Mouse (Mus musculus) hindbrain, embryonic 15.5 days (tissue): ENCODE measurements around the gene Atn1. TPM values are rescaled to one million over a fixed set of nuclear protein-coding genes. Genes with fewer than 3 reads are reported as not detected.

Experiments
- ATAC-seq: fragments of 200-750 bp; cut with Nextera tagmentation; 2 replicates; pipeline ENCODE4 v1.8.0; 2017; ENCODE audit warnings: low read depth, moderate number of reproducible peaks, moderate TSS enrichment; ENCODE audit not compliant: low FRiP score
- H3K27ac ChIP-seq: fragments of 300-500 bp; sonication (generic); replicated peaks from 2 replicates; pipeline ENCODE4 v1.5.1; 2015; ENCODE audit warnings: mild to moderate bottlenecking, inconsistent platforms
- H3K27me3 ChIP-seq: fragments of 300-500 bp; sonication (generic); 2 replicates; pipeline ENCODE4 v1.6.1; 2015; ENCODE audit warnings: control low read depth, inconsistent platforms
- H3K36me3 ChIP-seq: fragments of 300-500 bp; sonication (generic); 2 replicates; pipeline ENCODE4 v1.6.1; 2015; ENCODE audit warnings: control low read depth, inconsistent platforms
- H3K4me1 ChIP-seq: fragments of 300-500 bp; sonication (generic); replicated peaks from 2 replicates; pipeline ENCODE4 v1.6.1; 2015; ENCODE audit warnings: control low read depth, inconsistent platforms
- H3K4me2 ChIP-seq: fragments of 300-500 bp; sonication (generic); 2 replicates; pipeline ENCODE4 v1.6.1; 2015; ENCODE audit warnings: moderate library complexity, mild to moderate bottlenecking, inconsistent platforms
- H3K4me3 ChIP-seq: fragments of 300-500 bp; sonication (generic); 2 replicates; pipeline ENCODE4 v1.5.1; 2015; ENCODE audit warnings: mild to moderate bottlenecking, inconsistent platforms
- H3K9ac ChIP-seq: fragments of 300-500 bp; sonication (generic); 2 replicates; pipeline ENCODE4 v1.6.1; 2015; ENCODE audit warnings: inconsistent platforms
- H3K9me3 ChIP-seq: fragments of 300-500 bp; sonication (generic); 2 replicates; pipeline ENCODE4 v1.6.1; 2016; ENCODE audit warnings: control low read depth, inconsistent platforms
- WGBS: fragments of 180-500 bp; shearing (Covaris S2); methylation state at CpG from one replicate; pipeline ENCODE4 v1.1.7; 2015; 5-methylcytosine and 5-hydroxymethylcytosine counted together
- polyA plus RNA-seq: library from polyadenylated mRNA; unstranded; fragments of >200 nt; fragmentation: Nextera tagmentation; extraction: Ambion mirVana; gene quantifications from 2 replicates; pipeline ENCODE4 v1.2.1, GENCODE M21; 2015

Gene Atn1
- polyA plus RNA-seq, 1 experiment from 2014 or later: 30.4 TPM

DNA sequence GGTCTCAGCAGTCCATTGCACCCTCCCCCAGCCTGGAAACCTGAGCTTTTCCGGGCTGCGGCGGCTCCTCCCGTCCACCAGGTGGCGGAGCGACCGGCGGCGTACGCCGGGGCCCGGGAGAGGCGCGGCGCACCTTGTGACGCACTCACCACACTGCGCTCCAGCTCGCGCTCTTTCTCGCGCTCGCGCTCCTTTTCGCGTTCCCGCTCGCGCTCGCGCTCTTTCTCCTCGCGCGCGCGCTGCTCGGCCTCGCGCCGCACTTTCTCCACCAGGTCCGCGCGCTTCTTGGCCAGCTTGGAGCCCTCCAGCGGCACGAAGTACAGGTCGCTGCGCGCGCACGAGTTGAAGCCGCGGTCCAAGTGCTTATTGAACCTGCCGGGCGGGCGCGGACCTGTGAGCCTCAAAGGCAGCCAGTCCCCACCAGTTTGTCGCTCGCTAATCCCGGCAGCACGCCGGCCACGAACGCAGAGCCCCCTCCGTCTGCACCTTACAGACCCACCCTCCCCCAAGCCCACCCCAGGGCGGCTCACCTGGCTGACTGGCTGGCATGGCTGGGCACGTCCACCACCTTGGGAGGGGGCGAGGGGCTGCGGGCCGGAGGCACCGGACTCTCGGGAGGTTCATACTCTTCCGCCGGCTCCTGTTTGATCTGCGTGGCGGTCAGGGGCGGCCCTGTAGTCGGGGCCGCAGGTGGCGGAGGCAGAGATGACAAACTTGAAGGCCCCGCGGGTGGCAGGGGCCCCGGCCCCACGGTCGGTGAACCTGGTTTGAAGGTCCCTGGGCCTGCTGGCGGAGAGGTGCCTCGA lies 10.6 kb downstream of the Atn1 start:
- ATAC-seq: peak; percentile 85
- Histone ChIP-seq H3K4me1 (peaks cover 28% of the 10 kb centered on the region), H3K27ac (peak overlapping the region; percentile 90), H3K9ac (peak overlapping the region; percentile 63), H3K27me3 (no peaks in the 10 kb centered on the region), H3K9me3 (no peaks in the 10 kb centered on the region), H3K4me2 (peak overlapping the region; percentile 93), H3K36me3 (peaks cover 48% of the 10 kb centered on the region), H3K4me3 (peak overlapping the region; percentile 44)
- WGBS: under 1% methylated on average over 85 of the region's 85 CpGs

DNA sequence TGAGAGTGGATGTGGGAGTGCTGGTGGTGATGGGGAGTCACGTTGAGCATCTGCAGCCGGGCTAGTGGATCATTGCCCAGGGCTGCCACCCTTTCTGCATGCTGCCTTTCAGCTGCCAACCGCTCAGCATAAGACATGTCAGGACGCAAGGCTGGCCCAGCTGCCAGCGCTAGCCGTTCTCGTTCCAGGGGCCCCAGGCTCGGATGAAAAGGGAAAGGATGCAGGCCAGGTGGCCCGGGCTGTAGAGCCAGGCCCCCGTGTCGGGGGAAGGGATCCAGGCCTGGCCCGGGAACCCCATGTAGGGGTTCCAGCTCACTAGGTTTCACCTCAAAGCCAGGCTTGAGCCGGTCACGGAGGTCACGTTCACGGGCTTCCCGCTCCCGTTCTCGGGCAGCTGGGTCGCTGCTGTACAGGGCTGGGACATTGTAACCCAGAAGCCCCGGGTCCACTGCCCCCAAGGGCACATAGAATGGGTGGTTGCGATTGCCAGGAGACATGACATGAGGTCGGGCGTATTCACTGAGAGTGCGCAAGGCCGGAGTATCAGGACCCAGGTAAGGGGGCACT lies 11.5 kb downstream of the Atn1 start:
- 67% methylated on average over 26 of the region's 26 CpGs for WGBS
- H3K36me3 ChIP-seq: peaks cover 48% of the 10 kb centered on the region

DNA sequence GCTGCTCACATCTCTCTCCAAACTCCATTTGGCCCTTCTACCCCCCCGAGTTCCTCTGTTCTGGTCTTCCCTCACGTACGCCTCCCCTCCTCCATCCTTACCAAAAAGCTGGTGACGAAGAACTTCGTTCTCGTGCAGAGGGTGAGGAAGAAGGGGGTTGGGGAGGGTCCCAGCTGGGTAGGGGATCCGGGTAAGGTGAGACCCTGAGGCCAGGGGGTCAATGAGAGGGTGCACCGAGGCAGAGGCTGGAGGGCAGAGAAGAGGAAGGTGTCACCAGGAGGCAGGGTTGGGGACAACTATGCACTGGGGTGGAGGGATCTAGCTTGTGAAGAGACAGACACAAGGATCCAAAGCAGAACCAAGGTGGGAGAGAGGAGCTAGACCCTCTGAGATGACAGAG lies 12.7 kb downstream of the Atn1 start:
- Histone ChIP-seq H3K4me2 (no peak overlapping the region), H3K36me3 (peaks cover 42% of the 10 kb centered on the region), H3K4me1 (peaks cover 44% of the 10 kb centered on the region), H3K27me3 (no peaks in the 10 kb centered on the region), H3K27ac (no peak overlapping the region), H3K9me3 (no peaks in the 10 kb centered on the region), H3K4me3 (no peak overlapping the region), H3K9ac (no peak overlapping the region)
- no peak for ATAC-seq
- 92% methylated on average over 8 of the region's 8 CpGs for WGBS

More for the DNA sequence above, 11.5 kb downstream of the Atn1 start:
- Histone ChIP-seq H3K4me1 (peaks cover 32% of the 10 kb centered on the region), H3K27me3 (no peaks in the 10 kb centered on the region), H3K4me3 (peak overlapping the region; percentile 44), H3K9me3 (no peaks in the 10 kb centered on the region), H3K9ac (peak overlapping the region; percentile 20; the same call in 1 of the 2 replicates), H3K27ac (peak overlapping the region; percentile 90), H3K4me2 (peak overlapping the region; percentile 93)
- ATAC-seq: 0 out of 2 replicates have a peak, but pooled peaks have one; percentile 0

DNA sequence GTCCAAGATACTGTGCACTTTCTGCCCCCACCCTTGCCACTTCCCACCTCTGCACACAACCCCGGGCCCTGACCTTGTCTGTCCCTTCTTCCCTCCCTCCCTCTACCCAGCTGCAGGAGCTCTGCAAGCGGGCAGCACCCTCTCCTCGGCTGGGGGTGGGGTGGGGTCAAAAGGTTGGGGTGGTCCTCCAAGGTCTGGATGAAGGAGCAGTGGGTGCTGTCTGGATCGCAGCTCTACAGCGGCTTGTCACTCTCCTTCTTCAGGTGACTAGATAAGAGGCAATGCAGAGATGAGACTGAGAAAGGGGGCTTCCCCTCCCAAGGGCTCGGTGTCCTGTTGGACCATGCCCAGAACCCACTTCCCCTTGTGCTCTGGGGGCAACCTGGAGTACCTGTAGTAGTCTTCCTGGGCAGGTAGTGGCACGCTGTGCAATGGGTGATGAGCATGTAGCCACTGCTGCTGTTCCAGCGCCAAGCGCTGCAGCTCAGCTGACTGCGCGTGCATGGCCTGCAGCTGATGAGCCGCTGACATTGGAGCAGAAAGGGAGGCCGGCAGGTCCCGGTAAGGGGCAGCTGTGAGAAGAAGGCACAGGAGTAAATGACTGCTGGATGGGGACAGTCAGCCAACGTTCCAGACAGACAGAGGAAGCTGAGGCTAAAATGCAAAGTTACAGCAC lies 13.3 kb downstream of the Atn1 start:
- Histone ChIP-seq H3K9ac (no peak overlapping the region), H3K4me1 (peaks cover 46% of the 10 kb centered on the region), H3K36me3 (peaks cover 35% of the 10 kb centered on the region), H3K4me2 (no peak overlapping the region), H3K27me3 (no peaks in the 10 kb centered on the region), H3K4me3 (no peak overlapping the region), H3K27ac (0 out of 2 replicates have a peak overlapping the region, but pooled peaks have one; percentile 1), H3K9me3 (no peaks in the 10 kb centered on the region)
- WGBS: 90% methylated on average over 15 of the region's 15 CpGs
- no peak for ATAC-seq

DNA sequence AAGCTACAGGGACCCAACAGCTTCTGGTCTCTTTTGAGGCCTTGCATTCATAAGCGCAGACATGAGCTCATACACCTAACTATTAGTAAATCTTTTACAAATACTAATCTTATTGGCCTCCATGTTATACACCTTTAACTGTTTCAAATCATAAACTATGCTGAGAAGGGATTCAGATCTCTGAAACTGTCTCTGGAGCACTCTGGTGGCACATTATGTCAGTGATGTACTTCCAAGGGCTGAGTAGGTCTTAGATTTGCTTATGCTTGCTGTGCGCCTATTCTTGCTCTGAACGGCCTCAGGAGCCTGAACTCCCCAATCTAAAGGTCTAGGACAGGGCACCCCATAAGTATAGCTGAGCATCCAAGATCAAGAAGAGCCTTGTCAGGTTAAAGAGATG lies 14.5 kb downstream of the Atn1 start:
- peak overlapping the region; percentile 87 for H3K4me2 ChIP-seq
- ATAC-seq: no peak
- H3K4me3 ChIP-seq: peak overlapping the region; percentile 69
- peak overlapping the region; percentile 97 for H3K9ac ChIP-seq
- no peaks in the 10 kb centered on the region for H3K9me3 ChIP-seq
- peaks cover 46% of the 10 kb centered on the region for H3K4me1 ChIP-seq
- 71% methylated on average over 3 of the region's 3 CpGs for WGBS
- peaks cover 26% of the 10 kb centered on the region for H3K36me3 ChIP-seq
- no peaks in the 10 kb centered on the region for H3K27me3 ChIP-seq
- peak overlapping the region; percentile 99 for H3K27ac ChIP-seq

DNA sequence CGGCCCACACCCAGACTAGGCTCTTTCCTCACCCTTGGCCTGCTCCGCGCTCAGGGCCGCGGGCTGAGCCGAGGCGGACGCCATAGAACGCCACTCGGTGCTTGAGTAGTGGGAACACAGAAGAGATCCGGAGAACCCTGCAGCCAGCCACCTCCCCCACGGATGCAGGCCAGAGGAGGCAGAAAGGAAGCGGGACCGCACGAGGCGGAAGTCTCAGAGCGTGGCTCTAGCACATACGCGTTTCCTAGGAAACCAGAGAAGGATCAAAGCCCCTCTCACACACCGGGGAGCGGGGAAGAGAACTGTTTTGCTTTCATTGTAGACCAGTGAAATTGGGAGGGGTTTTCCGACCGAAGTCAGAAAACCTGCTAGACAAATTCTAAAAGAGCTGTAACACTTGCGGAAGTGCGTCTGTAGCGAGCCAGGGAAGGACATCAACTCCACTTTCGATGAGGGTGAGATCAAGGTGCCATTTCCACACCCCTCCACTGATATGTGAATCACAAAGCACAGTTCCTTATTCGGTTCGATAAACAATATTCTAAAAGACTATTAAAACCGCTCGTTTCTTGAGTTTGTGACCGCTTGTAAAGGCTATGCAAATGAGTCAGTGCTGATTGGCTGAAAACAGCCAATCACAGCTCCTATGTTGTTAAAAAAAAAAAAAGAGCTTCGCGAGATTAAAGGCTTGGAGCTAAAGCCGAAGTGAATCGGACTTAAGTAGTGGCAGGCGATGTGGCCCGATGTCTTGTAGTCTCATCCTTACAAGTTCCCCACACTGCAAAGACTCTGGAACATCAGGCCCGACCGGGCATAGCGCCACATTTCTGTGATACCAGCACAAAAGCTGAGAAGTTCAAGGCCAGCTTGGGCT lies 15.2 kb downstream of the Atn1 start, which contains the start of gene Grcc10:
Gene Grcc10 (minus strand): TSS at position 487 of the 874 bp plus-strand sequence.
- Histone ChIP-seq H3K27me3 (no peaks in the 10 kb centered on the region), H3K4me1 (peaks cover 39% of the 10 kb centered on the region), H3K27ac (peak within 1 kb of the TSS; percentile 99), H3K4me2 (peak within 1 kb of the TSS; percentile 87), H3K9ac (peak within 1 kb of the TSS; percentile 97), H3K4me3 (peak within 1 kb of the TSS; percentile 69), H3K36me3 (peaks cover 26% of the 10 kb centered on the region), H3K9me3 (no peaks in the 10 kb centered on the region)
- ATAC-seq: peak; percentile 81
- under 1% methylated on average over 41 of the region's 41 CpGs for WGBS

DNA sequence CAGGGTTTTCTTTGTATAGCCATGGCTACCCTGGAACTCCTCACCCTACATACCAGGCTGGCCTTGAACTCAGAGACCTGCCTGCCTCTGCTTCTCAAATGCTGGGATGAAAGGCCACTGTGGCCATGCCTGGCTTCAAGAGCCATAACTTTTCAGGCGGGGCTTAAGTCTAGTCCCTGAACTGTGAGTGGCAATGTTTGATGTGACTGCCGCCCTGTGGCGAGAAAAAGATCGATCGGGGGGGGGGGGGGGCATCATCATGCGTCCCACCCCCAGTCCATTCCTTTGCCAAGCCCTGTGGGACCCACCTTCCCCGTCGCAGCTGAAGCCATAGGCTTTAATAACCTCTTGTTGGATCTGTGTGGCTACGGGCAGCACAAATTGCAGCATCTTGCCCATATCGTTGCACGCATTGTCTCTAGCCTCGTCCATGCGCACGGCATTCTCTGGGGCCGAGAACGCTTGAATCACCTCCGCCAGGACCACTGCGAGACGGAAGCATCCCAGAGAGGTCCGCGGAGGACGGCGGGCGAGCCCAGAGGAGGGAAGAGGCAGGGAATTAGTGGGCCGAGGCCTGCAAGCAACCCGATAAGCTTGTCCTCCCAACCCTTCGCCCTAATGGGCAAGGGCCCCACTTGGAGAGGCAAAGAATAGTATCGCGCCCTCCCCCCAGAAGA lies 16.0 kb downstream of the Atn1 start:
- peak overlapping the region; percentile 97 for H3K9ac ChIP-seq
- peaks cover 26% of the 10 kb centered on the region for H3K36me3 ChIP-seq
- no peaks in the 10 kb centered on the region for H3K9me3 ChIP-seq
- H3K4me1 ChIP-seq: peaks cover 34% of the 10 kb centered on the region
- peak; percentile 11 for ATAC-seq
- under 1% methylated on average over 29 of the region's 29 CpGs for WGBS
- H3K4me2 ChIP-seq: peak overlapping the region; percentile 87
- H3K27ac ChIP-seq: peak overlapping the region; percentile 99
- H3K4me3 ChIP-seq: peak overlapping the region; percentile 69
- H3K27me3 ChIP-seq: no peaks in the 10 kb centered on the region

DNA sequence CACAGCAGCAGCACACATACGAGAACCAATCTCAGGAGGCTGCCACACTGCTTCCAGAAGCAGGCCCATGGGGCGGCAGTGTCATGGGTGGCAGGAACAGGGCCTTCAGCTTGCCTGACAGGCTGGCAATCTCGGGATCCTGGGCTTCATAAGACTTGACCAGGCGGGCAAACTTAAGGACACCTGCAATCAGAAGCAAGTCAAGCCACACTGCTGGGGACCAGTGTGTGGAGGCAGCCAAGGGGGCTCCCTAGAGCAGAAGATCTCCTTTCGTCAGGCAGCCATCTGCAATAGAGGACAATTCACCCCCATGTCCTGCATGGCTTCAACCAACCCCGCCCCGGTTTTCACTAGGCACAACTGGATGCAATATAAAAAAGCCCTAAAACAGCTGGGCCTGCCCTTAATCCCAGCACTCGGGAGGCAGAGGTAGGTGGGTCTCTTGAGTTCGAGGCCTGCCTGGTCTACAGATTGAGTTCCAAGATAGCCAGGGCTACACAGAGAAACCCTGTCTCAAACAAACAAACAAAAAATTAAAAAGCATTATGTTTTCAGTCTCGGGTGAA lies 17.0 kb downstream of the Atn1 start:
- Histone ChIP-seq H3K9me3 (no peaks in the 10 kb centered on the region), H3K27me3 (no peaks in the 10 kb centered on the region), H3K27ac (peak overlapping the region; percentile 99), H3K4me2 (peak overlapping the region; percentile 87), H3K36me3 (peaks cover 20% of the 10 kb centered on the region), H3K9ac (0 out of 2 replicates have a peak overlapping the region, but pooled peaks have one; percentile 8), H3K4me3 (no peak overlapping the region), H3K4me1 (peaks cover 28% of the 10 kb centered on the region)
- 82% methylated on average over 10 of the region's 10 CpGs for WGBS
- no peak for ATAC-seq

DNA sequence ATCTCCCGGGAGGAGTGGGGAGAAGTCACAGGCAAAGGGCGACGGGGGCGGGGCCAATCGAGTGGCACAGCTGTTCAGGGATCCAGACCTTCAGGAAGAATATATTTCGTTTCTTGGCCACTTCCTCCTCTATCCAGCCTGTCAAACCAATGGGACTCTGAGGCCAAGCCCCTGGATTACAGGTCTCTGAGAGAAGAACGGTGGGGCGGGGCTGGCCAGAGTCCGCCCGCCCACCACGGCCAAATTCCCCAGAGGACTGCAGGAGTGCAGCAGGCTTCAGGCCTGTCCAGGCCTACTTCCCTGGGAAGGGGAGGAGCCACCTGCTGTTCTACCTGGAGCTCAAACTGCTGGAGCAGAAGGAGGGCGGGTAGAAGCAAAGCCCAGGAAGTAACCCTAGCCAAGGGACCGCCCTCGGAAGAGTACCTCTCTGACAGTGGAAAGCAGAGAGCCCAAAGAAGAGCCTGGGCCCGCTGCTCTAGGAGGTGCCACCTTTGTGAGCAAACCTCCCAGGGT lies 17.8 kb downstream of the Atn1 start, which contains the start of gene Ptpn6:
Gene Ptpn6 (minus strand): TSS at position 204 of the 513 bp plus-strand sequence.
- Histone ChIP-seq H3K4me2 (peak within 1 kb of the TSS; percentile 87), H3K4me3 (no peak within 1 kb of the TSS), H3K36me3 (peaks cover 13% of the 10 kb centered on the region), H3K27me3 (no peaks in the 10 kb centered on the region), H3K4me1 (peaks cover 28% of the 10 kb centered on the region), H3K27ac (peak within 1 kb of the TSS; percentile 99), H3K9ac (0 out of 2 replicates have a peak within 1 kb of the TSS, but pooled peaks have one; percentile 8), H3K9me3 (no peaks in the 10 kb centered on the region)
- WGBS: 42% methylated on average over 15 of the region's 15 CpGs
- no peak for ATAC-seq

DNA sequence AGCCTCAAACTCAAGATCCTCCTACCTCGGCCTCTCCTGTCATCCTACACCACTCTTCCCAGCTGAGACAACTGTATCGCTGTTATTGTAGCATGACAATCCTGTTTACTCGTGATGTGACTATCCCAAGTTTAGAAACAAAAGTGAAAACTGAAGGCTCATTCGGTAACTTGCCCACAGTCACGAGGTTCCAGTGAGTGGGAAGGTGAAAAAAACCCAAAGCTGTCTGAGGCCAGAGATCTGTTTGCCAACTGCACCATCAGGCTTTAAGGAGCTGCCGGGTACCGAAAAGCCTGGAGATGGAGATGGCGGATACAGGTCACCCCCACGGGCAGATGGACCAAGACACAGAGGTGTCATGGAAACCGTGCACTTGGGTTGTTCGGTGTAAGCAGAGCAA lies 19.3 kb downstream of the Atn1 start:
- H3K4me3 ChIP-seq: no peak overlapping the region
- H3K9me3 ChIP-seq: no peaks in the 10 kb centered on the region
- no peak overlapping the region for H3K4me2 ChIP-seq
- peaks cover 24% of the 10 kb centered on the region for H3K4me1 ChIP-seq
- H3K27me3 ChIP-seq: no peaks in the 10 kb centered on the region
- H3K9ac ChIP-seq: no peak overlapping the region
- ATAC-seq: no peak
- H3K36me3 ChIP-seq: no peaks in the 10 kb centered on the region
- no peak overlapping the region for H3K27ac ChIP-seq
- 92% methylated on average over 11 of the region's 11 CpGs for WGBS
